Mouse (Mus musculus) gastrocnemius, adult 2 months (tissue): ENCODE data around the gene Pla2g2c. TPM values are rescaled to one million over a fixed set of nuclear protein-coding genes. Genes with fewer than 3 reads are reported as not detected.

Experiments
- DNase-seq: peaks from one replicate; pipeline ENCODE4 v3.0.0; 2022
- H3K27ac ChIP-seq: fragments of 200-600 bp; 2 replicates; pipeline ENCODE4 v1.8.1; 2022; ENCODE audit warnings: mild to moderate bottlenecking
- H3K4me3 ChIP-seq: fragments of 200-600 bp; 2 replicates; pipeline ENCODE4 v1.8.1; 2022; ENCODE audit warnings: mild to moderate bottlenecking, moderate library complexity
- CTCF ChIP-seq: fragments of 200-600 bp; IDR thresholded peaks from 2 replicates; pipeline ENCODE4 v1.8.1; 2022; ENCODE audit warnings: antibody characterized with exemption, mild to moderate bottlenecking, moderate library complexity
- intact Hi-C: fragments of 180-260 bp; cut with DNase I; formaldehyde crosslinking; loops from one replicate; pipeline ENCODE4 v1.15.1; 2025
- total RNA-seq, 2 experiments: library from RNA; stranded (reverse); gene quantifications; 2 replicates each; pipeline ENCODE4 v1.2.3; 2021

Pla2g2c gene
- total RNA-seq, 2 experiments from 2014 or later: not detected

GRCm38 (mm10) chr4:138745884-138746283, 21.3 kb downstream of the Pla2g2c start:
- peak; percentile 56 for DNase-seq
- intact Hi-C loops: loop anchor here (5.0 kb wide), 1 partner anchor 46 kb away; no protein-coding TSS in a partner anchor
- no peak for TF ChIP-seq CTCF
- Histone ChIP-seq H3K27ac (no peak overlapping the region), H3K4me3 (no peak overlapping the region)

- TF ChIP-seq CTCF: no peak
- intact Hi-C loops: loop anchor here (5.0 kb wide), 1 partner anchor 45 kb away; no protein-coding TSS in a partner anchor
- Histone ChIP-seq H3K27ac (no peak overlapping the region), H3K4me3 (no peak overlapping the region)
- DNase-seq: no peak
These were observed 22.3 kb downstream of the Pla2g2c start for GRCm38 (mm10) chr4:138746866-138747265.

GRCm38 (mm10) chr4:138747851-138748250, 23.3 kb downstream of the Pla2g2c start:
- no peak for DNase-seq
- intact Hi-C loops: loop anchor here (1.0 to 5.0 kb wide), 2 partner anchors 44 to 103 kb away; no protein-coding TSS in a partner anchor
- no peak for TF ChIP-seq CTCF
- H3K27ac ChIP-seq: no peak overlapping the region
- no peak overlapping the region for H3K4me3 ChIP-seq

- TF ChIP-seq CTCF: peak; percentile 79
- intact Hi-C loops: loop anchor here (1.0 to 5.0 kb wide), 2 partner anchors 44 to 103 kb away; no protein-coding TSS in a partner anchor
- peak; percentile 36 for DNase-seq
- H3K4me3 ChIP-seq: no peak overlapping the region
- H3K27ac ChIP-seq: no peak overlapping the region
These were observed 23.9 kb downstream of the Pla2g2c start for GRCm38 (mm10) chr4:138748369-138749072.

GRCm38 (mm10) chr4:138752603-138753002, 28.0 kb downstream of the Pla2g2c start:
- no peak overlapping the region for H3K4me3 ChIP-seq
- no peak overlapping the region for H3K27ac ChIP-seq
- intact Hi-C loops: no loop called here
- TF ChIP-seq CTCF: no peak
- DNase-seq: no peak

GRCm38 (mm10) chr4:138753608-138754007, 29.0 kb downstream of the Pla2g2c start:
- DNase-seq: no peak
- H3K27ac ChIP-seq: no peak overlapping the region
- TF ChIP-seq CTCF: no peak
- H3K4me3 ChIP-seq: no peak overlapping the region
- intact Hi-C loops: no loop called here

GRCm38 (mm10) chr4:138754432-138754831, 29.8 kb downstream of the Pla2g2c start:
- Histone ChIP-seq H3K4me3 (no peak overlapping the region), H3K27ac (no peak overlapping the region)
- no peak for TF ChIP-seq CTCF
- DNase-seq: no peak
- intact Hi-C loops: no loop called here

- DNase-seq: no peak
- intact Hi-C loops: no loop called here
- no peak overlapping the region for H3K27ac ChIP-seq
- H3K4me3 ChIP-seq: no peak overlapping the region
- no peak for TF ChIP-seq CTCF
These were observed 30.8 kb downstream of the Pla2g2c start for GRCm38 (mm10) chr4:138755439-138755838.

GRCm38 (mm10) chr4:138755983-138756382, 31.4 kb downstream of the Pla2g2c start:
- no peak for DNase-seq
- no peak for TF ChIP-seq CTCF
- intact Hi-C loops: no loop called here
- Histone ChIP-seq H3K4me3 (no peak overlapping the region), H3K27ac (no peak overlapping the region)

GRCm38 (mm10) chr4:138757416-138757815, 32.8 kb downstream of the Pla2g2c start, which contains the start of gene Pla2g2f:
TSS of gene Pla2g2f (minus strand) at chr4:138757626.
- Histone ChIP-seq H3K27ac (no peak within 1 kb of the TSS), H3K4me3 (no peak within 1 kb of the TSS)
- TF ChIP-seq CTCF: no peak
- DNase-seq: no peak
- intact Hi-C loops: no loop called here

GRCm38 (mm10) chr4:138762266-138762665, 37.7 kb downstream of the Pla2g2c start:
- Histone ChIP-seq H3K27ac (no peak overlapping the region), H3K4me3 (no peak overlapping the region)
- intact Hi-C loops: no loop called here
- no peak for TF ChIP-seq CTCF
- no peak for DNase-seq

- no peak for DNase-seq
- no peak overlapping the region for H3K4me3 ChIP-seq
- no peak overlapping the region for H3K27ac ChIP-seq
- no peak for TF ChIP-seq CTCF
- intact Hi-C loops: no loop called here
These were observed 47.4 kb downstream of the Pla2g2c start for GRCm38 (mm10) chr4:138771970-138772369.

GRCm38 (mm10) chr4:138772386-138772785, 47.8 kb downstream of the Pla2g2c start:
- intact Hi-C loops: no loop called here
- H3K27ac ChIP-seq: no peak overlapping the region
- H3K4me3 ChIP-seq: no peak overlapping the region
- DNase-seq: no peak
- TF ChIP-seq CTCF: no peak

GRCm38 (mm10) chr4:138775435-138775834, 50.8 kb downstream of the Pla2g2c start, which contains the start of gene Pla2g2d:
TSS of gene Pla2g2d (plus strand) at chr4:138775735.
- intact Hi-C loops: no loop called here
- Histone ChIP-seq H3K27ac (no peak within 1 kb of the TSS), H3K4me3 (no peak within 1 kb of the TSS)
- no peak for TF ChIP-seq CTCF
- no peak for DNase-seq
